Mouse (Mus musculus) naive thymus-derived CD4-positive, alpha-beta T cell, adult 5 months (primary cell): ENCODE measurements around the gene Rbm25. TPM values are rescaled to one million over a fixed set of nuclear protein-coding genes. Genes with fewer than 3 reads are reported as not detected.

ENCODE experiments used
- polyA plus RNA-seq: library from polyadenylated mRNA; unstranded; fragments of 100-300 nt; shearing (Covaris generic); gene quantifications from one replicate; pipeline ENCODE4 v1.2.1, GENCODE M21; 2017

Gene Rbm25
- polyA plus RNA-seq: 403 TPM

DNA sequence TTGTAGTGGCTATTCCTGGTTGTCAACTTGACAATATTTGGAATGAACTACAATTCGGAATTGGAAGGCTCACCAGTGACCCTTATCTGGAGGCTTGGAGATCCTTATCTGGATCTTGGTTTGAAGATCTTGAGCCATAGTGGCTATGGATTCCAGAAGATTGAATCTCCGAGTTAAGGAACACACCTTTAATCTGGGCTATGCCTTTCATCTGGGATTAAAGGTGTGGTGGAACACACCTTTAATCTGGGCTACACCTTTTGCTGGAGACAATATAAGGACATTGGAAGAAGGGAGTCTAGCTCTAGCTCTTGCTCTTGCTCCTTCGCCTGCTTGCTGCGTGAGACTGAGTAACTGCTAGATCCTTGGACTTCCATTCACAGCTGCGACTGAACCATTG, at the start of gene Rbm25:
TSS of gene Rbm25 (plus strand) at position 301 of the 400 bp plus-strand sequence.

DNA sequence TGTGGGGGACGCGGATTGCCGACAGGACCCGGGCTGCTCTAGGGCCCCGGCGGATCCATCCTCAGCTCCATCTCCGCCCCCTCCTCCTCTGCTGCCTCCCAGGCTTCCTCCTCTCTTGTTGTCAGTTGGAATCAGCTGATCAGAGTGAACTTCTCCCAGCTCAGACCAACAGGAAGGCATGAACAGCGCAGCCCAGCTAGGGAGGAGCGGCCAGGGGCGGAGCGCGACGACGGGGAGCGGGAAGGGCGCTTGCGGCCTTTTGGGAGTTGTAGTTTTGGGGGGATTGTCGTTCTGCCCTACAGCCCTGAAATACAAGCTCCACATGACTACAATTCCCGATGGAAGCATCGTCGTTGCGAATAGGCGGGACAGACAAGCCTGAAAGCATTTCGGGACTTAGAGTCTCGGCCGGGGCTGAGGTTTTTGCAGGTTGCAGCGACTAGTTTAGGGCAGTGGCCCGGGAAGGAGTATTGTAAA, 34.0 kb upstream of the Rbm25 start, which contains the start of gene Zfyve1:
TSS of gene Zfyve1 (minus strand) at position 198 of the 477 bp plus-strand sequence.

DNA sequence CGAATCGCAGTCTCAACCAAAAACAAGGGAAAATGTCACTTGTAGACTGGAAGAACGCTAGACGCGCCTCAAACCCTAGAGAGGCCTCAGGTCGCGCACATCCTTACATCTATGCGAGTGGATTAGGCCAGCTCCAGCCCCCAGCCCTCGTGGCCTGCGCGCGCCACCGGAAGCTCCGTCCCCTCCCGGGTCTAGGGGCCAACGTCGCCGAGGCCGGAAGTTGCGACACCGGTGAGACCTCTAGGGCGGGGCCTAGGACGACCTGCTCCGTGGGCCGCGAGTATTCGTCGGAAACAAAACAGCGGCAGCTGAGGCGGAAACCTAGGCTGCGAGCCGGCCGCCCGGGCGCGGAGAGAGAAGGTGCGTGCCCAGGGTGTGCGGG, 56.9 kb downstream of the Rbm25 start, which contains the start of gene Psen1:
TSS of gene Psen1 (plus strand) at position 219 of the 382 bp plus-strand sequence.

Other genes with a start within 250 kb of the Rbm25 start
- 0.39 TPM for gene Dpf3, start 143.5 kb upstream of the Rbm25 start, polyA plus RNA-seq
- 17.0 TPM for gene Dcaf4, start 110.8 kb upstream of the Rbm25 start, polyA plus RNA-seq
- 12.4 TPM for gene Zfyve1, start 34.0 kb upstream of the Rbm25 start, polyA plus RNA-seq
- 132 TPM for gene Psen1, start 56.9 kb downstream of the Rbm25 start, polyA plus RNA-seq
- not detected for gene Papln, start 132.4 kb downstream of the Rbm25 start, polyA plus RNA-seq